Mouse (Mus musculus) stomach, postnatal 0 days (tissue): ENCODE results near the gene Dync1h1. TPM values are rescaled to one million over a fixed set of nuclear protein-coding genes. Genes with fewer than 3 reads are reported as not detected.

Experiments used
- ATAC-seq: fragments of 200-750 bp; cut with Nextera tagmentation; 2 replicates; pipeline ENCODE4 v1.8.0; 2017; ENCODE audit not compliant: low FRiP score, low TSS enrichment
- DNase-seq: peaks from one replicate; pipeline ENCODE4 v3.0.0-alpha.2; 2016; ENCODE audit warnings: low spot score
- H3K27ac ChIP-seq: fragments of 300-500 bp; sonication (generic); replicated peaks from 2 replicates; pipeline ENCODE4 v1.5.1; 2014; ENCODE audit warnings: mild to moderate bottlenecking, control low read depth
- H3K27me3 ChIP-seq: fragments of 300-500 bp; sonication (generic); 2 replicates; pipeline ENCODE4 v1.6.1; 2014; ENCODE audit warnings: low read length; ENCODE audit not compliant: control insufficient read depth, insufficient read depth
- H3K36me3 ChIP-seq: fragments of 300-500 bp; sonication (generic); 2 replicates; pipeline ENCODE4 v1.6.1; 2014; ENCODE audit warnings: low read length, mixed read lengths; ENCODE audit not compliant: control insufficient read depth, insufficient read depth
- H3K4me1 ChIP-seq: fragments of 300-500 bp; sonication (generic); replicated peaks from 2 replicates; pipeline ENCODE4 v1.6.1; 2014; ENCODE audit warnings: antibody characterized with exemption; ENCODE audit not compliant: control insufficient read depth, insufficient read depth
- H3K4me2 ChIP-seq: fragments of 300-500 bp; sonication (generic); replicated peaks from 2 replicates; pipeline ENCODE4 v1.6.1; 2014; ENCODE audit warnings: low read depth, mild to moderate bottlenecking, control low read depth, moderate library complexity
- H3K4me3 ChIP-seq: fragments of 300-500 bp; sonication (generic); 2 replicates; pipeline ENCODE4 v1.5.1; 2014; ENCODE audit warnings: low read depth, low read length, control low read depth
- H3K9ac ChIP-seq: fragments of 300-500 bp; sonication (generic); 2 replicates; pipeline ENCODE4 v1.6.1; 2014; ENCODE audit warnings: mild to moderate bottlenecking, low read length, control low read depth, mixed read lengths
- H3K9me3 ChIP-seq: fragments of 300-500 bp; sonication (generic); 2 replicates; pipeline ENCODE4 v1.6.1; 2016; ENCODE audit warnings: low read length; ENCODE audit not compliant: control insufficient read depth
- CTCF ChIP-seq: IDR thresholded peaks from 2 replicates; pipeline ENCODE4 v1.5.1; 2016; ENCODE audit warnings: antibody characterized with exemption, low read depth, mild to moderate bottlenecking, moderate library complexity
- EP300 ChIP-seq: optimal IDR thresholded peaks from 2 replicates; pipeline ENCODE3; 2016; ENCODE audit warnings: antibody characterized with exemption
- WGBS: fragments of 180-500 bp; shearing (Covaris S2); extraction: QIAGEN DNeasy Blood & Tissue Kit; methylation state at CpG from one replicate; pipeline ENCODE4 v1.1.7; 2014; 5-methylcytosine and 5-hydroxymethylcytosine counted together
- polyA plus RNA-seq: library from polyadenylated mRNA; unstranded; fragments of >200 nt; fragmentation: Nextera tagmentation; extraction: Ambion mirVana; gene quantifications from 2 replicates; pipeline ENCODE4 v1.2.1, GENCODE M21; 2015

Dync1h1 gene
- polyA plus RNA-seq, result 21.0 and 22.3 TPM in 2 replicates

DNA sequence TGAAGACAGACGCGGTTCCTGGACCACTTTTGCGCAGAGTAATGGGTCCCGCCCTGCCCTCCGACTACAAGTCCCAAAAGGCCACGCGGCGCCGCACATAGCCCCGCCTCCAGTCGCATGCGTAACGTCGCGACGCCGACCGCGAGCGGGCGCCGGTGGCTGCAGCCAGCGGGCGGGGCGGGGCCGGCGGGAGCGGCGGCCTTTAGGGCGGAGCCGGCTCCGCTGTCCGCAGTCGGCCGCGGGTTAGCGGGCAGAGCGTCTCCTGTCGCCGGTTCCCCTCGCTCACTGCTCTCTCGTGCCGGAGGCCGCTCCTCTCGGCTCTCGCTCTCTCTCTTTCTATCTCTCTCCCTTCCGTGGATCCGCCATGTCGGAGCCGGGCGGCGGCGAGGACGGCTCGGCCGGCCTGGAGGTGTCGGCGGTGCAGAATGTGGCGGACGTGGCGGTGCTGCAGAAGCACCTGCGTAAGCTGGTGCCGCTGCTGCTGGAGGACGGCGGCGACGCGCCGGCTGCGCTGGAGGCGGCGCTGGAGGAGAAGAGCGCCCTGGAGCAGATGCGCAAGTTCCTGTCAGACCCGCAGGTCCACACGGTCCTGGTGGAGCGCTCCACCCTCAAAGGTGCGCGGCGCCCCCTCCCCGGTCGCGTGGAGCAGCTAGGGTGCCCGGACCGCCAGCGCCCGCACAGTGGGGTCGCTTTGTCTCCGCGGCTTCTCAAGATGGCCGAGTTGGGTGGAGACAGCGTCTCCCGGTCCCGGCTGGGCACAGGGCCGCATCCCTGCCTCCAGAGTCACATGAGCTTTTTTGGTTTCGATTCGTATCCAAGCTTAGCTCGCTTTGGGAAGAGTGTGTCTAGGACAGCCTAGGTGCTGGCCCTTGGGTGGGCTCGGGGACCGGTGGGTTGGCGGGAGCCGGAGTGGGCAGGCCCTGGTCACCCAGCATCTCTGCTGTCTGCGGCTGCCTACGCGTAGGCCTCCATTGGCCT is at the start of gene Dync1h1:
TSS of gene Dync1h1 (plus strand) at position 212 of the 978 bp plus-strand sequence.
- no peak for TF ChIP-seq EP300
- no peak; the same call in 1 of the 2 replicates for TF ChIP-seq CTCF
- DNase-seq, result peak; percentile 94
- ATAC-seq, result peak; percentile 90
- H3K4me3 ChIP-seq, result peak within 1 kb of the TSS; percentile 97
- H3K27me3 ChIP-seq, result no peaks in the 10 kb centered on the region
- no peaks in the 10 kb centered on the region for H3K36me3 ChIP-seq
- H3K9me3 ChIP-seq, result no peaks in the 10 kb centered on the region
- H3K4me1 ChIP-seq, result peaks cover 3% of the 10 kb centered on the region; the same call in 1 of the 2 replicates
- under 1% methylated on average over 96 of the region's 105 CpGs for WGBS
- H3K4me2 ChIP-seq, result peak within 1 kb of the TSS; percentile 80
- peak within 1 kb of the TSS; percentile 86 for H3K9ac ChIP-seq
- H3K27ac ChIP-seq, result peak within 1 kb of the TSS; percentile 96

DNA sequence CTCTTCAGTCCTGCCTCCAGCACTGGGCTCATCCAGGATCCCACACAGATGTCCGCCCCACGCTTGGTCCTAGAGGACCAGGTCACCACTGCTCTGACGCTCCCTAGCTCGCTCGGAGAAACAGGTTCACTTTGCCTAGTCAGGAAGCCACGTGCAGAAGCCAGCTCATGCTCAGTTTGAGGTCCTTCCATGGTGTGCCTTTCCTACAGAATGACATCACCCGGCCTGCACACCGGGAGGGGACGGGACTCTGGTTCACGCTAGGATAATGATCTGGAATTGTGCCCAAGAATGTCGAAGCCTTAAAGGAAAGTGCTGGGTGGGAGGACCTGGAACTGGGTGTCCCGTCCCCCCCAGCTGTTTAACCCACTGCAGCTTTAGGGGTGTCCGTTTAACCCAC is 49.1 kb upstream of the Dync1h1 start:
- 65% methylated on average over 13 of the region's 13 CpGs for WGBS
- peaks cover 48% of the 10 kb centered on the region for H3K36me3 ChIP-seq

DNA sequence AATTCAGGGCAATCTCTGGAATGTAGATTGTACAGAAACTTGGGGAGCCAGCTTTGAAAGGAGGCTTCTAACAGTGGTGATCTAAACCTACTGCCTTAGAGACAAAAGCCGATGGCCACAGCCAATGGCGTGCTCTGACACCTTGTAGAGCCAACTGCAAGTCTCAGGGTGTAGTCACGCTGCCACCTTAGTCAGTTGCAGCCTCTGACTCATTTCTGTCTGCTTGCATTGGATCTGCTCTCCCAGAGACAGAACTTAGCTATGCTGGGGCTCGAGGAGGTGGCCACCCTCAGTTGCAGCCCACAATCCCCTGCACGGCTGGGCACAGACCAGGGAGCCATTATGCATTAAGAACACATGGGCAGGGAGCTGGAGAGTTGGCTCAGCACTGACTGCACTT is 47.9 kb upstream of the Dync1h1 start:
- WGBS, result 88% methylated on average over 5 of the region's 5 CpGs

More for the DNA sequence above, 49.1 kb upstream of the Dync1h1 start:
- TF ChIP-seq CTCF (no peak), EP300 (no peak)
- DNase-seq (no peak), ATAC-seq (no peak)
- Histone ChIP-seq H3K9me3 (no peaks in the 10 kb centered on the region), H3K27ac (no peak overlapping the region), H3K4me1 (no peaks in the 10 kb centered on the region), H3K9ac (no peak overlapping the region), H3K4me2 (no peak overlapping the region), H3K4me3 (no peak overlapping the region), H3K27me3 (no peaks in the 10 kb centered on the region)

DNA sequence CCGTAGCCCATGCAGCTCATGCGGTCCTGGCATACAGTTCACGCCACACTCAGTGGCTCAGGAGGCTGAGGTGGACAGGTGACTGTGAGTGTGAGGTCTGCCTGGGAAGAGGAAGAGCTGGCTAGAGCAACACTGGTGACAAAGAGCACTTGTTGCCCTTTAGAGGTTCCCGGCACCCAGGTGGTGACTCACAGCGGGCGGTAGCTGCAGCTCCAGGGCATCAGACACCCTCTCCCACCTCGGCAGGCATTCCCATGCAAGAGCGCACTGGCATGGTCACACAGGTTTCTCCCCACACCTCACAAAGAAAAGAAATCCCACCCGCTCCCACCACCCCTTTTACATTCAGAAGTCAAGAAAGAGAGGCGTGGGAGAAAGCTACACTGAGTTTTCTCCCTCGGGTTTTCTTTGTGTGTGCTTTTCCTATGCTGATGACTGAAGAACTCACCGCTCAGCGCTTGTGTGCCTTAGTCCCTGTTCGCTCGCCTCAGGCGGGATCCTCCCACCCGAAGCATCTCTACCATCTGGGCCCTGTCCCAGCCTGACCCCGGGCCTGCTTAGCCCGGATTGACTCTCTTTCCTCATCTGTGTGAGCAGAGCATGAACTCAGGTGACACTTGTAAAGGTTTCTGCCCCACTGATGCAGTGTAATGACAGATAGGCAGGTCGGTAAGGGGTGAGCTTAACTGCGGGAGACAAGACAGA is 45.6 kb upstream of the Dync1h1 start:
- Histone ChIP-seq H3K36me3 (peaks cover 49% of the 10 kb centered on the region), H3K4me3 (no peak overlapping the region), H3K27ac (no peak overlapping the region), H3K27me3 (no peaks in the 10 kb centered on the region), H3K4me1 (no peaks in the 10 kb centered on the region), H3K9me3 (no peaks in the 10 kb centered on the region), H3K9ac (no peak overlapping the region), H3K4me2 (no peak overlapping the region)
- 87% methylated on average over 21 of the region's 21 CpGs for WGBS
- DNase-seq, result no peak
- no peak for TF ChIP-seq CTCF
- no peak for TF ChIP-seq EP300
- ATAC-seq, result peak; percentile 26; the same call in 1 of the 2 replicates

More for the DNA sequence above, 47.9 kb upstream of the Dync1h1 start:
- no peaks in the 10 kb centered on the region for H3K27me3 ChIP-seq
- H3K9me3 ChIP-seq, result no peaks in the 10 kb centered on the region
- no peak overlapping the region for H3K27ac ChIP-seq
- ATAC-seq (no peak), DNase-seq (no peak)
- no peak overlapping the region for H3K4me3 ChIP-seq
- H3K4me2 ChIP-seq, result no peak overlapping the region
- no peak for TF ChIP-seq EP300
- no peak for TF ChIP-seq CTCF
- H3K9ac ChIP-seq, result no peak overlapping the region
- peaks cover 47% of the 10 kb centered on the region for H3K36me3 ChIP-seq
- H3K4me1 ChIP-seq, result no peaks in the 10 kb centered on the region

GRCm38 (mm10) chr12:110556861-110557628 is 44.2 kb upstream of the Dync1h1 start:
- no peaks in the 10 kb centered on the region for H3K4me1 ChIP-seq
- H3K4me3 ChIP-seq, result no peak overlapping the region
- no peak overlapping the region for H3K4me2 ChIP-seq
- no peak overlapping the region for H3K9ac ChIP-seq
- ATAC-seq (peak; percentile 63; the same call in 1 of the 2 replicates), DNase-seq (no peak)
- no peaks in the 10 kb centered on the region for H3K27me3 ChIP-seq
- H3K27ac ChIP-seq, result no peak overlapping the region
- H3K36me3 ChIP-seq, result peaks cover 49% of the 10 kb centered on the region
- H3K9me3 ChIP-seq, result no peaks in the 10 kb centered on the region
- peak; percentile 15; the same call in 1 of the 2 replicates for TF ChIP-seq CTCF
- TF ChIP-seq EP300, result no peak
- WGBS, result 85% methylated on average over 18 of the region's 18 CpGs
